Mouse (Mus musculus): ENCODE measurements around the gene Invs. TPM values are rescaled to one million over a fixed set of nuclear protein-coding genes. Genes with fewer than 3 reads are reported as not detected.
"Not testable (repeated sequence)": the region's sequence is repeated elsewhere in the genome, so short reads cannot be mapped to it uniquely, and the experiment has no call there.

The Invs gene
- total RNA-seq, 2 experiments from 2014 or later: 10.0 to 10.8 TPM

DNA sequence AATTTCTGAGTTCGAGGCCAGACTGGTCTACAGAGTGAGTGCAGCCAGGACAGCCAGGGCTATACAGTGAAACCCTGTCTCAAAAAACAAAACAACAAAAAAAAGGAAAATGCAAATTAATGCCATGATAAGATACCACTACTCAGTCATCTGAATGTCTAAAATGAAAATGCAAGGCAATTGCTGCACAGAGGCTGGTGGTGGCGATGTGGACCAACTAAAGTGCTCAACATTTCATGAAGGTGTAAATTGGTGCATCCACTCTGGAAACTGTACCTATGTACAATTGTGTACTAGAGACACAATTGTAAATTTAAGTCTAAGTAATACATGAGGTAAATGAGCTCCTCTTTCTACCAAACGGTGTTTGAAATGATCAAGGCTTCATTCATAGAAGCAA lies 36.5 kb downstream of the Invs start:
- intact Hi-C loops (cut with DNase I): no loop called here
- peak in 1 of 2 experiments; percentile 6 for DNase-seq (ENCODE audit: low spot score in 2 of 2)

DNA sequence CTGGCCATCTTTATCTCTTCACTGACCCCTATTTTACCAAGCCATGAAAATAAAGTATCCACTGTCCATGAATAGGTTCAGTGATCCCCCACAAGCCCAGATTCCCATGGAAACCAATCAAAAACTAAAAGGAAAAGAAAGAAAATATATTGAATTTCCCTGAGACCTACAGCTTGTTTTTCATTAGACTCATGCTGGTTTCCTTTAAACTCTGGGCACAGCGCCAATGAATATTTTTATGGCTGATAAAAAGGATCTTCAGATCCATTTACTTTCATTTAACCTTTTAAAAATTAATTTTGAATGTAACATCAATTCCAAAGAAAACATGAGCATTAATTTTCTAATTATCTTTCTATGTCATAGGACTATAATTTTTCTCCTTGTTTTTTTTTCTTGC lies 41.7 kb downstream of the Invs start:
- DNase-seq (ENCODE audit: low spot score in 2 of 2): peak in 1 of 2 experiments; percentile 7
- intact Hi-C loops (cut with DNase I): no loop called here

GRCm38 (mm10) chr4:48322095-48322494 lies 42.5 kb downstream of the Invs start:
- intact Hi-C loops (cut with DNase I): no loop called here
- DNase-seq (ENCODE audit: low spot score in 2 of 2): no peak

DNA sequence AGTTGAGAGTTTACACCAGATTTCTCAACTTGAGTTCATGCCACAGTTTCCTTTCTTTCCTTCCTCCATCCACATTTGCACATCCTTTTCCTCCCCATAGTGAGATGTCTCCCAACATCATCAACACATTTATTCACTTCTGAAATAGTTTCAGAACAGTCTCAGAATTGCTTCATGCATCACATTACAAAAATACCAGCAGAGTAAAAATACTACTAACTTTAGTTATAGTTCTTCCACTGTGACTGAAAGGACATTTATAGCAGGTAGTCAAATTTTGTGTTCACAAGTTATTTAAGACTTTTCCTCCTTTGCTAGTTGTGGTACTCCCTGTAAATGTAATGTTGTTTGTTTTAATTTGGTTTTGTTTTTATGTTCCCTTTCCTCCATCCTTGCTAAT lies 47.6 kb downstream of the Invs start:
- intact Hi-C loops (cut with DNase I): no loop called here
- DNase-seq (ENCODE audit: low spot score in 2 of 2): peak in 1 of 2 experiments; percentile 7

GRCm38 (mm10) chr4:48328042-48328441 lies 48.5 kb downstream of the Invs start:
- intact Hi-C loops (cut with DNase I): no loop called here
- DNase-seq (ENCODE audit: low spot score in 2 of 2): no peak

DNA sequence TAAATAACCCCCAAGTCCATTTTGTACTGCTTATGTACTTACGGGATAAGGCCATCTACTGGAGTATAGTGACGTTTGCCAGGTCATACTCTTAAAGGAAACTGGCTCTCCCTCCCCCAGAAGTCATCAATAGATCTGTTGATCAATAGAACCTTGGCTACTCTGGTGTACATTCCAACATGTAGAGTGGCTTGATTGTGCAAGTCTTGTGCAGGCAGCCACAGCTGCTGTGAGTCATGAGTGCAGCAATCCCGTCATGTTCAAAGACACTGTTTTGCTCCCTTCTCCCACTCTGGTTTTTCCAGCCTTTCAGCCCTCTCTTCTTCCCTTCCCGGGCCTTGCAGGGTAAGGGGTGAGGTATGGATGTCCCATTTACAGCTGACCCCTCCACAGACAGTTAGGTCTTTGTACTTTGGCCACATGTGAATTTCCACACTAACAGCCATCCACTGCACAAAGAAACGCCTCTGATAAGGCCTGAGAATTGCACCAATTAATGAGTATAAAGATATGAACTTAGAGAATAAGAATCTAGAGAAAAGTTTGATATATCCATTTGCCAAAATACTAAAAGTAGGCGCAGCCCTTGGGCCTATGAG lies 53.0 kb downstream of the Invs start:
- intact Hi-C loops (cut with DNase I): no loop called here
- DNase-seq (ENCODE audit: low spot score in 2 of 2): no peak

- no peak for DNase-seq (ENCODE audit: low spot score in 2 of 2)
- intact Hi-C loops (cut with DNase I): no loop called here
Measured at GRCm38 (mm10) chr4:48334927-48335763, 55.6 kb downstream of the Invs start.

DNA sequence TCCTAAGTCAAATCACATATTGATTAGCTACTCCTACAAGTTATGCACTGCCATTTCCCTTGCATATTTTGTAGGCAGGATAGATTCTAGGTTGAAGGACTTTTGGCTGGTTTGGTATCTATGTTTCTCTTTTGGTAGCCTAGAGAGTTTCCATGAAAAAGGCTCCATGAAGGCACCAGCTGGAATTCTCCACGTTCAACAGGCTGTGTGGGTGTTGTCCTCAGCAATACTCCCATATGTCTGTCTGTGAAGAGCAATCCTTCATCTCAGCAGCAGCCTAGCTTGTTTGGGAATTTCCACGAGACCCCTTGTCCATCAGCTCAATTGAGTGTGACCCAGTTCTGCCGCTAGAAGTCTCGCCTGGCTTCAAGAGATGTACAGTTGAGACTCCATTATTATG lies 63.1 kb downstream of the Invs start:
- intact Hi-C loops (cut with DNase I): no loop called here
- no peak for DNase-seq (ENCODE audit: low spot score in 2 of 2)

DNA sequence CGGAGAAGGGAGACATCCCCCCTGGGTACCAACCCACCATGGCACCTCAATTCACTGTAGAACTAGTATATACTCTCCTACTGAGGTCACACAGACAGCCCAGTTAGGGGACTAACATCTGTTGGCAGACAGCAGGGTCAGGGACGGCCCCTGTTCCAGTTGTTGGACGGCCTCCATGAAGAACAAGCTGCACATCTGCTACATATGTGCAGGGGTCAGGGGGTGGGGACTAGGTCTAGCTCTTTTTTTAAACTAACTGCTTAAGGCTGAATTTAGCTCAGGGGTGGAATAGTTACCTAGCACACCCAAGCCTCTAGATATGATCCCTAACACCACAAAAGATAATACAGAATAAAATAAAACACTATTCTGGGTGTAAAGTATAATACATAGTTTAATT lies 82.8 kb downstream of the Invs start:
- DNase-seq (ENCODE audit: low spot score in 2 of 2): no peak
- intact Hi-C loops (cut with DNase I): no loop called here

DNA sequence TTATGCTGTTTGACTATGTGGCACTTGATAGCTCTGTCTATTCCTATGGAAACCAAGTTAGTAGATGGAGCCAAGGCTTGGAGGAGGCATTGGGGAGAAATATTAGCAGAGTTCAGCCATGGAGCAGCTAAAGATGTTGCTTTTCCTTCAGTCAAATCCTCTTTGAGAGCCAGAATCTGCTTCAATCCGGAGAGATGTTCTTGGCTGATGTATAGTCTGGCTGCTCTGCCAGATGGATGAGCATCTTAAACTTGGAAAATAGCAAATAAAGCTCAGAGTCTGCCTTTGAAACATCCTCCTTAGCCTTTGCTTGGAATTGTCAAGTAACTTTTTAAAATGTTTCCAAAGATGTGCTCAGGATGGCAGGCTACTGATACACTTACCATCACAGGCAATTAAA lies 91.5 kb downstream of the Invs start:
- intact Hi-C loops (cut with DNase I): loop anchor here (10.0 kb wide), 2 partner anchors 86 to 856 kb away; no protein-coding TSS in a partner anchor

GRCm38 (mm10) chr4:48380940-48381339 lies 101.4 kb downstream of the Invs start:
- intact Hi-C loops (cut with DNase I): loop anchor here (2.0 kb wide), 1 partner anchor 156 kb away; no protein-coding TSS in a partner anchor
- peak; percentile 91 to 92 for DNase-seq (ENCODE audit: low spot score in 2 of 2)

More for the DNA sequence above, 91.5 kb downstream of the Invs start:
- peak in 1 of 2 experiments; percentile 22 for DNase-seq (ENCODE audit: low spot score in 2 of 2)

DNA sequence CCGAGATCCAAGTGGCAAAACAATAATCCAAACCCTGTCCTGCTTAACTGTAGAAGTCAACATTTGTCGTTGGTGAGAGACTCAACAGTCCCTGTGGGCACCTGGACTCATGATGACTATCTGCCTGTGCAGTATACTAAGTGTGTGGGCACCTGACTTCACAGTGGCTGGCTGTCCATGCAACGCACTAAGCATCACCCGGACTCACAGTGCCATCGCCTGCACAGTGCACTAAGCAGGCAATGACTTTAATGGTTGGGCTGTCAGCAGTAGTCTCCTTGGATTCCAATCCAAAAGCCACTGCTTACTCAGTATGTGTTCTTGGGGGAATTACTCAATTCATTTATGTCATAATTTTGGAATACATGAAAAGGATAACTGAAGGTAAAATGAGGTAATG lies 102.9 kb downstream of the Invs start:
- intact Hi-C loops (cut with DNase I): no loop called here
- no peak for DNase-seq (ENCODE audit: low spot score in 2 of 2)

DNA sequence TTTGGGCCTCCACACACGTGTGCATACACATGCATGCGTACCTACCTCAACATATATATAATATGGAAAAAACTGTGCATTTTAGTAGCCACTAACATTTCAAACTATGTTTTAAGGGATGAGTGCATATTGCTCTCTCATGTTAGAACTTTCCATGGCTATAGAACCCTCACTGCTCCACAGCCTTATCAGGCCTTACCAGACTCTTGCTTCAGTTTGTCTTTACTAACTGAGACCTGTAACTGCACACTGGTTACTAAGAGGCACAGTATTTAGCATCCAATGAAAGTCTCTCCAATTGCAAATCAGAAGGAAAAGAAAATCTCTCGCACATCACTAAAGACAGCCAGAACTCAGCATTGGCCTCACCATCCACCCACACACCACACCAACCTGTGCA lies 117.4 kb downstream of the Invs start:
- no peak for DNase-seq (ENCODE audit: low spot score in 2 of 2)
- intact Hi-C loops (cut with DNase I): no loop called here

GRCm38 (mm10) chr4:48403066-48403640 lies 123.6 kb downstream of the Invs start:
- no peak for DNase-seq (ENCODE audit: low spot score in 2 of 2)
- intact Hi-C loops (cut with DNase I): no loop called here

DNA sequence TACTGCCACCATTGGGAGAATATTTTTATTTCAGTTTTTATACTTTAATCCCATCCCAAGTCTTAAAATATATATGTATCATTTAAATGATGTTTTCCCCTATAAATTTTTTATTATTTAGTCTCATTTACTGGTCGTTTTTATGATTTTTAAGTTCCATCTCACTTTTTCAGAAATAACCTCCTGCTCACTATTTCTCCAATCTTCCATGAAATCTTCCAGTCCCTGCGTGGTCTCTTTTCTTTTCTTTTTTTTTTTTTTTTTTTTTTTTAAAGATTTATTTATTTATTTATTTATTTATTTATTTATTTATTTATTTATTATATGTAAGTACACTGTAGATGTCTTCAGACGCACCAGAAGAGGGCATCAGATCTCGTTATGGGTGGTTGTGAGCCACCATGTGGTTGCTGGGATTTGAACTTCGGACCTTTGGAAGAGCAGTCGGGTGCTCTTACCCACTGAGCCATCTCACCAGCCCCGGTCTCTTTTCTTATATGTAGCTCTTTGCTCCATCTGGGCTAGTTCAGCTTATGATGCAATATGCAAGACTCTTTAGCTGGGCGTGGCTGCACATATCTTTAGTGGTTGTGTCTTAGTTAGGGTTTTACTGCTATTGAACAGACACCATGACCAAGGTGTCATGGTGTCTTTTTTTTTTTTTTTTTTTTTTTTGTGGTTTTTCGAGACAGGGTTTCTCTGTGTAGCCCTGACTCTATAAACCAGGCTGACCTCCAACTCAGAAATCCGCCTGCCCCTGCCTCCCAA lies 126.3 kb downstream of the Invs start:
- DNase-seq (ENCODE audit: low spot score in 2 of 2); intact Hi-C loops (cut with DNase I): not testable (repeated sequence)

GRCm38 (mm10) chr4:48407350-48408039 lies 127.9 kb downstream of the Invs start:
- intact Hi-C loops (cut with DNase I): no loop called here
- peak; percentile 69 to 75 for DNase-seq (ENCODE audit: low spot score in 2 of 2)

- intact Hi-C loops (cut with DNase I): no loop called here
- no peak for DNase-seq (ENCODE audit: low spot score in 2 of 2)
Measured at GRCm38 (mm10) chr4:48413473-48413872, 133.9 kb downstream of the Invs start.

DNA sequence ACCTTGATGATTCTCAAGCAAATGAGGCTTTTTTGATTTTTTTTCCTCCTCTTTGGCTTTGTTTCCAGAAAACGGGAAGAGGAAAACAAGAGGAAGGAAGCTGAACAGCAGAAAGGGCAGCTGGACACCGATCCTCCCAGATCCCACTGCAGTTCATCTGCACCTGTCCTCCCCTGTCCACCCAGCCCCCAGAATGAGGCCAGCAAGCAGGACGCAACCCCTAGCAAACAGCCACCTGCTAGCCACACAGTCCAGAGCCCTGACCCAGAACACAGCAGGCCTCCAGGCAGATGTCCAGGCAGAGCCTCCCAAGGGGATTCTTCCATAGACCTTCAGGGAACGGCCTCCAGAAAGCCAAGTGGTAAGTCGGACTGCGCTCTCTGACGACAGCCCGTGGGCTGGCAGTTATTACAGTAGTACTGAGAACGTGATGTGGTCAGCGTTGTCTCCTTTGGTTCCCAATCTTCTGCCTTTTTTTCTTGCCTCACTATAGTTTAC lies 136.3 kb downstream of the Invs start:
- DNase-seq (ENCODE audit: low spot score in 2 of 2): no peak
- intact Hi-C loops (cut with DNase I): no loop called here

- intact Hi-C loops (cut with DNase I): no loop called here
- DNase-seq (ENCODE audit: low spot score in 2 of 2): no peak
Measured at GRCm38 (mm10) chr4:48418831-48419468, 139.4 kb downstream of the Invs start.
